Mouse (Mus musculus) megakaryocyte, adult 5-6 weeks (primary cell): ENCODE measurements at regions not wholly inside any gene's neighbourhood (a gene's known extent, or its start where the extent isn't known, plus 50 kb on each side); places are given as distances from the start of the nearest gene placed in this dataset.

Source experiments
- ATAC-seq: 2 replicates; pipeline ENCODE4 v1.8.0; 2016; ENCODE audit warnings: mild to moderate bottlenecking, inconsistent platforms; ENCODE audit not compliant: poor library complexity, severe bottlenecking

DNA sequence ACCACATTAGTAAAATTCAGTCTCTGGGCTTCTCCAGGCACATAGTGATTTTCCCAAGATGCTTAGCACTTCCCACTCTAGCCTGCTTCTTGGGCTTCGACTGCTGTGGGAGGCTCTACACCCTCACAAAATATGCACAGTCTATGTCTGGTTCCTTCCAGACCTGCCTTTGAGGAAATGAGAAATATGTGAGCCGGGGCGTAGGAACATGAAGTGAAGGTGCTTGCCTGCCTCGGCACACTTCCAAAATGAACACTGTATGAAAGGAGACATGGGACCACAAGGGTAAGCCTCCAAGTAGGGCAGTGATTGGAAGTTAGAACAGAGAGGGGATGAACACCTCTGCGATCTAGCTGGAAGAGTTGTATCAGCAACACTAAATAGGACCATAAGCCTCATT lies 54.5 kb downstream of the Gm10260 start:
- no peak for ATAC-seq

- no peak for ATAC-seq
Measured at GRCm38 (mm10) chr13:97704541-97704940, 55.9 kb downstream of the Gm10260 start.

- ATAC-seq, result peak; percentile 43; the same call in 1 of the 2 replicates
Measured at GRCm38 (mm10) chr13:97698967-97699366, 61.5 kb downstream of the Gm10260 start.

DNA sequence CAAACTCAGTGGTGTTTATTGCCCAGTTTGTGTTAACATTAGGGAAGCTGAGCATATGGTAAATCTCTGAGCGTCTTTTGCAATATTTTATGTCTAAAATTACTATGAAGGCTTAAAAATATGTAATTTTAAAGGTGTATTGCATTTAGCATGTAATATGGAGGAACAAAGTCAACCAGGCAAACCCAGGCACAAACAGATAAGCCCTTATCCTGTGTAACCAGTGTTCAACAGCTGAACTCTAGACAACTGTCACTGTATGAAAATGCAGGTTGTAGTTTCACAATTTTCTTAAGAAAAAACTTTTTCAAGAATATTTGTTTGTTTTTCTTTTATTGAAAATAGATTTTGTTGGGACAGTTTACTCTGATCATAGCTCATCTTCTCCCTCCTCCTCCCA lies 62.1 kb downstream of the Gm10260 start:
- no peak for ATAC-seq

DNA sequence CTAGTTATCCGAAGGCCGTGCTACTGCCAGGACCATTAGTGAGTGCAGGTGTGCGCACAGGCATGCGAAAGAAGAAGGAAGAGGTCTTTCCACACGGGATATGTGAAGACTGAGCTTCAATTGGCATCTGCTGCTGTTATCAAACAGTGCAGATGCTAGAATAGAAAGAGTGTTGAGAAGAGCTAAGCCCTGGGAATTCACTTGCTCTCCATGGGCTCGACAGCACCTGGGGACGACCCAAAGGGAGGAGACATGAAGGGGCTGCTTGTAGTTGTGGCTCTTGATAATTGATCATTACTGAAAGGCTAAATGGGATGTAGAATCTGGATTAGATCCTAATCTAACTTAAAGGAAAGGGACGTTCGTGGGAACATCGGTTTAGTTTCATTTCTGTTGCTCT lies 63.2 kb downstream of the Gm10260 start:
- no peak for ATAC-seq

DNA sequence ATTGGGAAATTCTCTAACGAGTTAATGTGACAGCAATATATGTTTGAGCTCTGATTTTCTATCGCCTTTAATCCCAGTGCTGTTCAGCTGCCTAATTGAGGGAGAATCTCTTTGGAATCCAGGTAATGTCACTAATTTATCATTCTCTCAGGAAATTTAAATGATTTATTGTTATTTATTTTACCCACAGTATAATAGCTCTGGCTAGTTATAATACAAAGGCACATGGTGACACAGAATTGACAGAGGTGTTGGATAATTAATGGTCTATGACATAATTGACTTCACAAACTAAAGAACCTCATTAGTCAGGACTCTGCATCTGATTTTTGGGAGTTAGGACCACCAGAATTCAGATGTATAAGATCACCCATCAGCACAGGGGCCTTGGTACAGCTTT lies 65.4 kb downstream of the Gm10260 start:
- ATAC-seq, result no peak

DNA sequence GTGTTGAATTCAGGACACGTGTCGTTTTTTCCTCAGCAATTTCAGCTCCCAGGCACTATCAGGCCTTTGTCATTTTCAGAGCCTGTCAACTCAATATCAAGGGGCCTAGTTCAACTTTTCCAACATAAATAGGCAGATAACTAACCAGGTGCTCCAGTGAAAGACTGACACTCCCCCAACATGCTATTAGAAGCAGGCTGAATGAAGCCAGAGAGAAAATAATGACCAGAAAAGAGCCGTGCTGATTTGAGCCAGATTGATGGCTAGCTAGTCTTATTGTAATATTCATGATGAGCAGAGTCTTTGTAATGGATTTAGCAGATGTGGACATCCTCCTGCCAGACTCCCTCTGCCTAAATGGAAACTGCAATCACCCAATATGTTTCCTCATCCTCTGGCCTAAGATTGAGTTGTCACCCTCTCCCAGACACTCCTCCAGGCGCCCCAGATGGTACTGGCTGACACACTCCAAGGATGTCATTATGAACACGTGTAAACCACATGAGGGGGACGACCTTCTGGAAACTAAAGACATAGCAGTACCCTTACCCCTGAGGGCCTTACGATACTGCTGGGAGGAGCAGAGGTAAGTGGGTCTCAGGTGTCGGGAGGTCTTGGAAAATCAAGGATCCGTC lies 66.0 kb downstream of the Gm10260 start:
- no peak for ATAC-seq

DNA sequence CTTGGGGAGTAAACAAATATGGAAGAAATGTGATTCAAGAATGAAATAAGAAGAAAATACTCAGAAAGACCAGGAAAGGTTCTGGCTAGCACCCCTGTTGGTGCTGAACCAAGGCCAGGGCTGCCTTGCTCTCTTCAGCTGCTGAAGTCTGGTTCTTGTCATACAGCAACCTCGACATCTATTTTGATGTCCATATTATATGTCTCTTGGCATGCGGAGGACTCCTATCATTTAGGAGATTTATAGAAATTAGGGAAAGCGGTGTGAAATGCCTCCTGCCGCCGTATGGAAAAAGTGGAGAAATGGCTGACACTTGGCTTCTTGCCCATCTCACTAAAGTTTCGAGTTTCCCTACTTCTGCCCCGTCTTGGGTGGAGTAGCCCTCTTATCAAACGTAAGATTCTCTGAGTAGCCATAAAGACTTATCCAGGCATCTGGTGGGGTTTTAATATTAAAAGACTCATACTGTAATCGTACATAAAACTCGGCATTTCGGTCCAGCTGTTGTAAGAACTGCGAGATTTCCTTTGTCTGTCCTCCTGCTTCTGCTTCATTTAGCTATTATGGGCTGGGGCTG lies 72.0 kb downstream of the Gm10260 start:
- no peak for ATAC-seq

GRCm38 (mm10) chr13:97683836-97684235 lies 76.6 kb downstream of the Gm10260 start:
- no peak for ATAC-seq

- ATAC-seq, result no peak
Measured at GRCm38 (mm10) chr13:97681228-97681987, 79.0 kb downstream of the Gm10260 start.

- no peak for ATAC-seq
Measured at GRCm38 (mm10) chr13:97680283-97680896, 80.0 kb downstream of the Gm10260 start.

- ATAC-seq, result no peak
Measured at GRCm38 (mm10) chr13:97678991-97679390, 81.4 kb downstream of the Gm10260 start.

GRCm38 (mm10) chr13:97676536-97677048 lies 83.8 kb downstream of the Gm10260 start:
- ATAC-seq, result no peak

DNA sequence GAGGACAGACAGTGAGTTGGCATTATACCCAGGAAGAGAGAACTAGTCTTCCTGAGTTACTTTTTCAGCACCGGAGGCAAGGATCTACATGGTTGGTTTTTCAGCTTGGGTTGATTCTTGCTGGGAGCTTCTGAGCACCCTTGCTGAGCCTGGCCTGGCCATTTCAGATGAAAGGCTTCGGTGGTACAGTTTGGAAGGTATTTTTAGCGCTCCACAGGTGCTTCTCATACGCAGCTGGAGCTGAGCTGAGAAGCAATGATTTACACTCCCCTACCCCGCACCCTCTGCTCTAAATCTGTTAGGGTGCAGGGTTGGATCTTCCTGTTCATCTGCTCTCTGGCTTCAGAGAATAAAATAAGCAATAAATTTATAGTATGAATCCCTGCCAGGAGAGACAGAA lies 87.3 kb downstream of the Gm10260 start:
- no peak for ATAC-seq

GRCm38 (mm10) chr13:97672038-97672675 lies 88.3 kb downstream of the Gm10260 start:
- ATAC-seq, result no peak

DNA sequence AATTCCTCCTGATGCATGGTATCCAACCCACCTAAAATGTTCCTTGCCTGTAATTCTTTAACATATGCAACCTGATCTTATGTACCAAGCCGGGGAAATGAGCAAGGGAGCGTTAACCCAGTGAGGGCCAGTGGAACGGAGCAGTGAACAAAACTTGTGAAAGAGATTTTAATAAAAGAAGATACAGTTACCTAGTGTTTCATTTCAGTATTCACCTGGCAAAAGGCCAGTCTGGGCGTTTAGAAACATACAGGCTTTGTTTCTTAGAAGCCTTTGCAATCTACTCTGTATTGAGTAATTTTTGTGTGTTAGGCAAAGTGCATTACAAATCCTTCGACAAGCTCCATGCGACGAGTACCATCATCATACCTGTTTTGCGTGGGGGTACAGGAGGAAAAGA lies 91.1 kb downstream of the Gm10260 start:
- ATAC-seq, result no peak

DNA sequence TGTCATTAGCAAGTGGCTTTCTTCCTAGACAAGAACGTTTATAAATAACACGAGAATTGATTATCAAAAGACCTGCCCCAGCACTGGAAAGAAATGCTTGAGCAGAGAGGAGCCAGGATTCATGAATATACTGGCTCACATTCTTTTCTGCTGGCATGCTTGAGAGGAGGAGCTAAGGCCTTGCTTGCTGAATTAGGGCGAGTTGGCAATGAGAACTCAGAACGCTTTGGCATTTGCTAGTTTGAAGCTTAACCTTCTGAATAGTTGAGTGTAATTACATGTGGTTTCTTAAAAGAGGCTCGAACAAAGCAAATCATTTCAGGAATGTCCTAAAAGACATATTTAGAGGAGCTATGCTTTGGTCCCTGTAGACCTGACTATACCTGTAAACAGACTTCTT lies 91.5 kb downstream of the Gm10260 start:
- ATAC-seq, result no peak

- ATAC-seq, result no peak
Measured at GRCm38 (mm10) chr13:97667313-97667712, 93.1 kb downstream of the Gm10260 start.

DNA sequence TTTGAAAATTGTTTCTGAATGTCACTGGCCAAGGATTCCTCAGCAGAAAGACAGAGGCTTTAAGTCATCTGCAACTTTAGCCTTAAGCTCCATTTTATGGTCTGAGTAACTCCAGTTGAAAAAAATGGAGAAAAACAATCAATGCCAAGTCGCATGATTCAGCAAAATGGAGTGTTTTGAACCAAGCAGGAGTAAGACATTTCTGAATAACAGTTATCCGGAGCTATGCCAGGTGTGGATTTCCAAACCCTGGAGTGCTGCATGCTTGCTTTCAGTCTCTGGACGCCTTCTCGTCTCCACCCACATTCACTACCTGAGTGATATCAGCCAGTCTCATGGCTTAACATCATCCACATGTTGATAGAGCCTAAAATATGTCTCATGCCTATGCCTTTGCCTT lies 93.7 kb downstream of the Gm10260 start:
- no peak for ATAC-seq

GRCm38 (mm10) chr13:97665226-97665625 lies 95.2 kb downstream of the Gm10260 start:
- no peak for ATAC-seq

DNA sequence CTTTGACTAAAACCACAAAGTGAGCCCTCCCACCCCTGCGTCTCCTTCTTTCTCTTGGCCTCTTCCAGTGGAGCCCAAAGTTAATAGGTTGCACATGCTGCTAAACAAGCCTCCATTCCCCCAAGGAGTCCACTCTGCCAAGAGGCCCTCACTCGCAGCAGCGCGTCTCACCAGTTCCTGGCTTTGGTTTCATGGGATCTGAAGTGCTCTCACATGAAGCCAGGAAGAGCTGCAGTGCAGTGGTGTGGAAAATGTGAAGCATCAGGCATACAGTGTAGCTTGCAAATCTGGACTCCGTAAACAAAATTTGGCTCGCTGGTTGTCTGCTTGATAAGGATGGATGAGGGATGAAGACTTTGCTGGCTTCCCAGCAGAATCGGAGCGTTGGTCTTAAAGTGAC lies 97.7 kb downstream of the Gm10260 start:
- ATAC-seq, result no peak
